Mouse (Mus musculus): ENCODE measurements around the gene Alb.

DNA sequence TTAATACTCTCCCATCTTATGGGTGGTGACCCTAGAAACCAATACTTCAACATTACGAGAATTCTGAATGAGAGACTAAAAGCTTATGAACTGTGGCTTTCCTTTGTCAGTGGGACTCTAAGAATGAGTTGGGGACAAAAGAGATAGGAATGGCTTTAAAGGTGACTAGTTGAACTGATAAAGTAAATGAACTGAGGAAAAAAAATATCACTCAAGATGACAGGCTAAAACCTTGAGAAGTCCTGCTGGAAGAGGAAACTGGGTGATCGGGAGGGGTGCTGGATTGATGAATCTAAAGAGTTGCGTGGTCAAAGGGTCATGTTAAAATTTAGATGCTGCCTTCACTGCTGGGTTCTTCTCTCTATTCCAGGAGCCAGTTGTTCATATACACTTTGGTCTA lies 16.0 kb downstream of the Alb start:
- no peak for TF ChIP-seq JUND (IDR thresholded peaks at IDR 0.05; ENCODE audit: low read depth, low read length)
- no peak for TF ChIP-seq CTCF (IDR thresholded peaks at IDR 0.05 in 2 of 3, conservative IDR thresholded peaks at IDR 0.05 in 1 of 3; ENCODE audit: control insufficient read depth in 1 of 3, insufficient read depth in 1 of 3, low read depth in 2 of 3, low read length in 3 of 3, poor library complexity in 1 of 3, severe bottlenecking in 1 of 3)
- no peak for TF ChIP-seq EP300 (IDR thresholded peaks at IDR 0.05; ENCODE audit: low read depth in 1 of 2, low read length in 2 of 2)
- TF ChIP-seq POLR2A (IDR thresholded peaks at IDR 0.05; ENCODE audit: control insufficient read depth in 1 of 2, insufficient read depth in 1 of 2, low read depth in 1 of 2, low read length in 2 of 2, poor library complexity in 1 of 2), result no peak
- TF ChIP-seq ELF1 (IDR thresholded peaks at IDR 0.05; ENCODE audit: low read depth, low read length), result no peak
- TF ChIP-seq UBTF (IDR thresholded peaks at IDR 0.05; ENCODE audit: borderline replicate concordance, insufficient read depth, low read depth, low read length), result no peak
- TF ChIP-seq MEF2A (IDR thresholded peaks at IDR 0.05; ENCODE audit: extremely low read depth, insufficient replicate concordance, low read depth, low read length, poor library complexity, severe bottlenecking), result no peak
- TF ChIP-seq POLR2AphosphoS2 (IDR thresholded peaks at IDR 0.05; ENCODE audit: low read length), result no peak
- no peak for TF ChIP-seq GATA1 (IDR thresholded peaks at IDR 0.05; ENCODE audit: low read depth, low read length)

Data from MEL (cell line).